Mouse (Mus musculus) heart, postnatal 0 days (tissue): ENCODE measurements around the gene Frem2. TPM values are rescaled to one million over a fixed set of nuclear protein-coding genes. Genes with fewer than 3 reads are reported as not detected.

Experiments used
- ATAC-seq: fragments of 200-750 bp; cut with Nextera tagmentation; 2 replicates; pipeline ENCODE4 v1.8.0; 2017; ENCODE audit warnings: low read depth, moderate number of reproducible peaks, moderate library complexity; ENCODE audit not compliant: insufficient read depth
- DNase-seq: peaks from one replicate; pipeline ENCODE4 v3.0.0-alpha.2; 2016; ENCODE audit warnings: low spot score
- H3K27ac ChIP-seq: fragments of 300-500 bp; sonication (generic); 2 replicates; pipeline ENCODE4 v1.5.1; 2014; ENCODE audit warnings: low read depth, mild to moderate bottlenecking
- H3K27me3 ChIP-seq: fragments of 300-500 bp; sonication (generic); 2 replicates; pipeline ENCODE4 v1.6.1; 2014; ENCODE audit warnings: low read length, mixed read lengths; ENCODE audit not compliant: control insufficient read depth, insufficient read depth
- H3K36me3 ChIP-seq: fragments of 300-500 bp; sonication (generic); replicated peaks from 2 replicates; pipeline ENCODE4 v1.6.1; 2014; ENCODE audit warnings: low read length, mixed read lengths; ENCODE audit not compliant: control insufficient read depth, insufficient read depth
- H3K4me1 ChIP-seq: fragments of 300-500 bp; sonication (generic); 2 replicates; pipeline ENCODE4 v1.6.1; 2014; ENCODE audit warnings: antibody characterized with exemption; ENCODE audit not compliant: control insufficient read depth, insufficient read depth
- H3K4me2 ChIP-seq: fragments of 300-500 bp; sonication (generic); 2 replicates; pipeline ENCODE4 v1.6.1; 2014; ENCODE audit warnings: low read depth, mild to moderate bottlenecking, low read length, moderate library complexity
- H3K4me3 ChIP-seq: fragments of 300-500 bp; sonication (generic); 2 replicates; pipeline ENCODE4 v1.5.1; 2014; ENCODE audit warnings: low read depth, low read length
- H3K9ac ChIP-seq: fragments of 300-500 bp; sonication (generic); replicated peaks from 2 replicates; pipeline ENCODE4 v1.6.1; 2014; ENCODE audit warnings: low read depth, low read length, mixed read lengths
- H3K9me3 ChIP-seq: fragments of 300-500 bp; sonication (generic); replicated peaks from 2 replicates; pipeline ENCODE4 v1.6.1; 2016; ENCODE audit warnings: low read length; ENCODE audit not compliant: control insufficient read depth
- CTCF ChIP-seq: IDR thresholded peaks from 2 replicates; pipeline ENCODE4 v1.5.1; 2016; ENCODE audit warnings: antibody characterized with exemption, control low read depth, low read depth
- EP300 ChIP-seq: IDR thresholded peaks from 2 replicates; pipeline ENCODE4 v1.6.1; 2016; ENCODE audit warnings: antibody characterized with exemption, low read depth
- WGBS: fragments of 180-500 bp; shearing (Covaris S2); extraction: QIAGEN DNeasy Blood & Tissue Kit; methylation state at CpG from one replicate; pipeline ENCODE4 v1.1.7; 2014; 5-methylcytosine and 5-hydroxymethylcytosine counted together
- polyA plus RNA-seq: library from polyadenylated mRNA; unstranded; fragments of >200 nt; fragmentation: Nextera tagmentation; extraction: Ambion mirVana; gene quantifications from 2 replicates; pipeline ENCODE4 v1.2.1, GENCODE M21; 2015
- total RNA-seq: library from RNA; depleted of rRNA; stranded (reverse); fragments of >200 nt; gene quantifications from 2 replicates; pipeline ENCODE4 v1.2.3, GENCODE M21; 2014; ENCODE audit warnings: low replicate concordance; rRNA removed

Frem2 gene
- total RNA-seq (16.4 and 16.5 TPM in 2 replicates), polyA plus RNA-seq (1.4 and 1.7 TPM in 2 replicates)

DNA sequence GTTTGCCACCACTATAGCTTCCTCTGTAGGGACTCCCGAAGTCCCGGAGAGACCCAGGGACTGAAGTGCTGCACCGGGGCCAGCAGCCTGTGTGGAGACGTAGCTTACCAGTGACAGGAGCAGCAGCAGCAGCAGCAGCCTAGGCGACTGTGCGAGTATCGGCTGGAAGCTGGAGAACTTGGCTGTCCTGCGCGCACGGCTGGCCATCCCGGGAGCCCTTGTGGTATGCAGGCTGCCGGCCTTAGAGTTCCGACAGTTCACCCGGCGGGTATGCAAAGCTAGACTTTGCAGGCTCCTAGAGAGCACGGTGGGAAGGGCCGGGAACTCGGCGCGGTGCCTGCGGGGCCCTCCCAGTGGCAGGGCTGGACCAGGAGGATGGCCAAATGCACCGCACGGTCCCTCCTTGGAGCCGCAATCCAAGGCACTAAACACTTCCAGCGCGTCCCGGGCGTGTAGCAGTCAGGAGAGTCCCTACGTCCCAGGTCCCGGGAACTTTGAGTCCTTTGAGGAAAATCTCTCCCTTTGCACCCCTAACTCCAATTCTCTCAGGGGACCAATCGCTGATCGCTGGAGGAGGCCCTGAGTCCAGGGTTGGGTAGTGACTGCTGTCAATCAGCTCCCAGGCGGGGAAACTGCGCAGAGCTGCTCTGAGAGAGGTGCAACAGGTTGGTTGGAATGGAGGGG is at the start of gene Frem2:
Gene Frem2 (minus strand): TSS at position 478 of the 684 bp plus-strand sequence.
- Histone ChIP-seq H3K27me3 (peaks cover 13% of the 10 kb centered on the region; the same call in 1 of the 2 replicates), H3K36me3 (peaks cover 4% of the 10 kb centered on the region; the same call in 1 of the 2 replicates), H3K27ac (peak within 1 kb of the TSS; percentile 5; the same call in 1 of the 2 replicates), H3K4me2 (peak within 1 kb of the TSS; percentile 86), H3K9me3 (0 out of 2 replicates have a peak, but pooled peaks cover 13% of the 10 kb centered on the region), H3K9ac (peak within 1 kb of the TSS; percentile 40), H3K4me1 (peaks cover 9% of the 10 kb centered on the region), H3K4me3 (peak within 1 kb of the TSS; percentile 57)
- TF ChIP-seq CTCF (no peak), EP300 (no peak)
- under 1% methylated on average over 34 of the region's 34 CpGs for WGBS
- DNase-seq, result peak; percentile 75
- peak; percentile 92 for ATAC-seq

- Histone ChIP-seq H3K27me3 (no peaks in the 10 kb centered on the region), H3K27ac (no peak overlapping the region), H3K4me2 (no peak overlapping the region), H3K36me3 (no peaks in the 10 kb centered on the region), H3K9me3 (no peaks in the 10 kb centered on the region), H3K4me3 (no peak overlapping the region), H3K9ac (no peak overlapping the region), H3K4me1 (peaks cover 23% of the 10 kb centered on the region)
- ATAC-seq, result no peak
- TF ChIP-seq EP300 (no peak), CTCF (no peak)
- DNase-seq, result no peak
- WGBS, result 86% methylated on average over 6 of the region's 6 CpGs
These were observed 48.9 kb upstream of the Frem2 start for GRCm38 (mm10) chr3:53705992-53706495.

DNA sequence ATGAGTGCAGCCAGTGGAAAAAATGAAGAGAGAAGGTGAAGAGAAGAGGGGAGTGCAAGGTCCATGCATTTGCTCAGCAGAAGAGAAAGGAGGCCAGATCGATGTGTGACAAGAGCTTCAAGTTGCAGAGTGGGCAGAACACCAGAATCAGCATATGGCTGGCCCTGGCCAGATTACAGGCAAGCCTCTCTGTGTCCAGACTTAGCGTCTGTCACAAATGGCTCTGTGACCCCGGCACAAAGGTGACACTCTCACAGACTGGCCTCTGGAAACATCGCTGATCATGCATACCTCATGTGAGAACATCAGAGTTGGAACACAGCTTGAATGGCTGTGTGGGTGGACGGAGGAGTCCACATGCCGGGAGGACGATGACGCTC is 46.0 kb upstream of the Frem2 start:
- H3K9ac ChIP-seq, result no peak overlapping the region
- no peaks in the 10 kb centered on the region for H3K27me3 ChIP-seq
- whole genome bisulfite sequencing, result 50% methylated on average over 8 of the region's 8 CpGs
- H3K4me2 ChIP-seq, result no peak overlapping the region
- ATAC-seq, result peak; percentile 32; the same call in 1 of the 2 replicates
- peaks cover 23% of the 10 kb centered on the region for H3K4me1 ChIP-seq
- TF ChIP-seq CTCF, result no peak
- no peak for TF ChIP-seq EP300
- H3K36me3 ChIP-seq, result no peaks in the 10 kb centered on the region
- H3K9me3 ChIP-seq, result no peaks in the 10 kb centered on the region
- no peak overlapping the region for H3K4me3 ChIP-seq
- DNase-seq, result no peak
- H3K27ac ChIP-seq, result no peak overlapping the region

GRCm38 (mm10) chr3:53702421-53703125 is 45.4 kb upstream of the Frem2 start:
- ATAC-seq (no peak), DNase-seq (no peak)
- Histone ChIP-seq H3K4me1 (peaks cover 20% of the 10 kb centered on the region), H3K36me3 (no peaks in the 10 kb centered on the region), H3K27ac (no peak overlapping the region), H3K9ac (no peak overlapping the region), H3K4me2 (no peak overlapping the region), H3K27me3 (no peaks in the 10 kb centered on the region), H3K9me3 (no peaks in the 10 kb centered on the region), H3K4me3 (no peak overlapping the region)
- WGBS, result 29% methylated on average over 9 of the region's 9 CpGs
- TF ChIP-seq EP300 (no peak), CTCF (no peak)

DNA sequence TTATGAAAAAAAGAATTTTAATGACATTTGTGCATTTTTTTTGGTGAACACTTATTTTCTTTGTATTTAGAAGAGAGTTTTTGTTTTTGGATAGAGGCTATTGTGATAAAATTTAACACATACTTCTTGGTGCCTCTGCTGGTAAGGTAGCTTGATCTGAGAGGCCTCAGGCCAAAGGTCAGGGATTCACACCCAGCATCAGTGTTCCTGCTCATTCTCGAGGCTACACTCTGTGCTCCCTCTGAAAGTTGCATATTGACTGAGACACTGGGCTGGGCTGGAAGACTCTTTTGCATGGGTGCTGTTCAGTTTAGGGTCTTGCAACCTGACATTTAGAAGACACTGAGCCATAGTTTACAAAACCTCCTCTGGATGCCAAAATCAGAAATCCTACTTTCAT is 44.8 kb upstream of the Frem2 start:
- H3K9ac ChIP-seq, result no peak overlapping the region
- WGBS, result 67% methylated on average over 1 of the region's 1 CpGs
- no peak for ATAC-seq

More for the DNA sequence above, 44.8 kb upstream of the Frem2 start:
- Histone ChIP-seq H3K9me3 (no peaks in the 10 kb centered on the region), H3K36me3 (no peaks in the 10 kb centered on the region), H3K4me1 (peaks cover 14% of the 10 kb centered on the region), H3K4me2 (no peak overlapping the region), H3K27me3 (no peaks in the 10 kb centered on the region), H3K27ac (no peak overlapping the region), H3K4me3 (no peak overlapping the region)
- TF ChIP-seq EP300, result no peak
- TF ChIP-seq CTCF, result no peak
- no peak for DNase-seq
